ENCODE assay signal across 27 mouse cellular contexts in the genomic region with DNA sequence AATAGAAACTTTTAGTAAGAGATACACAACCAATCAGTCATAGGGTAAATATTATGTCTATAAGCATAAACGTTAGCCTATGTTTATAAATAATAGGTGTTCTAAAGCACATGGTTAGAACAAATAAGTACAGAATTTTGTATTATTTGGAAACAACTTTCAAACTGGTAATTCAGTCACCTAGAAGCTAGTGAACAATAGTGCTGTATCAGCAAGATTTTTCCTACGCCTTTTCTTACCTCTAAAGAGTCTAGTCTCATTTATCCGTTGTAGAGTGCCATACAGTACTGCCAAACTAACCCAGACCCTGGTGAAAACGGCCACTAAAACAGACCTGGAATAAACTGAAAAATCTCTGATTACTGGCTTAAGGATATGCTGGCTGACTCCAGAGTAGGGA.
"Had no signal": no experiment of that assay in that cellular context is flagged by ENCODE, and none has a peak within 500 bp of the region (broad histone marks: within the 10 kb centered on the region; RNA-seq: fewer than 3 reads in every experiment).

No protein-coding gene starts in this region.

- DNase-seq: cerebellum, adult 9-11 months; cerebellum, postnatal 10 days; cerebellum, postnatal 14 days; cerebellum, postnatal 25 days; cerebellum, postnatal 36 days; embryo, embryonic 11 days; gastrocnemius, adult 2 months; gastrocnemius, postnatal 10 days; gastrocnemius, postnatal 14 days; gastrocnemius, postnatal 25 days; gastrocnemius, postnatal 36 days; heart, adult 11 months; heart, adult 18-20 months; heart, adult 2 months had no signal

- H3K9ac ChIP-seq: embryonic facial prominence, embryonic 12.5 days; embryonic facial prominence, embryonic 13.5 days; embryonic facial prominence, embryonic 15.5 days; forebrain, embryonic 12.5 days; forebrain, embryonic 13.5 days; forebrain, embryonic 15.5 days had no signal

- H3K27ac ChIP-seq: embryonic facial prominence, embryonic 10.5 days; embryonic facial prominence, embryonic 12.5 days; embryonic facial prominence, embryonic 13.5 days; embryonic facial prominence, embryonic 15.5 days; forebrain, embryonic 10.5 days; forebrain, embryonic 12.5 days; forebrain, embryonic 13.5 days; forebrain, embryonic 15.5 days; gastrocnemius, adult 2 months; heart, adult 2 months; heart, embryonic 10.5 days had no signal

- H3K4me1 ChIP-seq: heart, embryonic 10.5 days had no signal

- H3K9me3 ChIP-seq: embryonic facial prominence, embryonic 10.5 days; embryonic facial prominence, embryonic 12.5 days; embryonic facial prominence, embryonic 13.5 days; embryonic facial prominence, embryonic 15.5 days; forebrain, embryonic 10.5 days; forebrain, embryonic 12.5 days; forebrain, embryonic 13.5 days; forebrain, embryonic 15.5 days; heart, embryonic 10.5 days had no signal

- H3K4me2 ChIP-seq: embryonic facial prominence, embryonic 12.5 days; embryonic facial prominence, embryonic 13.5 days; embryonic facial prominence, embryonic 15.5 days; forebrain, embryonic 12.5 days; forebrain, embryonic 13.5 days; forebrain, embryonic 15.5 days; heart, embryonic 11.5 days had no signal

- H3K4me3 ChIP-seq: embryonic facial prominence, embryonic 10.5 days; embryonic facial prominence, embryonic 12.5 days; embryonic facial prominence, embryonic 13.5 days; embryonic facial prominence, embryonic 15.5 days; erythroblast, embryonic 14.5 days; forebrain, embryonic 10.5 days; forebrain, embryonic 12.5 days; forebrain, embryonic 13.5 days; forebrain, embryonic 15.5 days; gastrocnemius, adult 2 months; heart, adult 2 months; heart, embryonic 10.5 days had no signal

- ATAC-seq: forebrain, embryonic 13.5 days; forebrain, embryonic 14.5 days; forebrain, embryonic 15.5 days; forebrain, embryonic 16.5 days had no signal

- H3K27me3 ChIP-seq: embryonic facial prominence, embryonic 12.5 days; embryonic facial prominence, embryonic 13.5 days; embryonic facial prominence, embryonic 15.5 days; forebrain, embryonic 12.5 days; forebrain, embryonic 13.5 days; forebrain, embryonic 15.5 days had no signal

- H3K36me3 ChIP-seq: embryonic facial prominence, embryonic 10.5 days; embryonic facial prominence, embryonic 12.5 days; embryonic facial prominence, embryonic 15.5 days; forebrain, embryonic 10.5 days; forebrain, embryonic 12.5 days; forebrain, embryonic 15.5 days had no signal
